In genomic region chr11:78401469-78401868, GRCm38 (mm10) we compare ENCODE assay signal across 19 mouse cellular contexts. TPM values are rescaled to one million over a fixed set of nuclear protein-coding genes. Genes with fewer than 3 reads are reported as not detected.
"Had no signal": no experiment of that assay in that cellular context is flagged by ENCODE, and none has a peak within 500 bp of the region (broad histone marks: within the 10 kb centered on the region; RNA-seq: fewer than 3 reads in every experiment).

No protein-coding gene starts in this region.

- ATAC-seq: hindbrain, embryonic 16.5 days; inflammation-experienced regulatory T-cells, adult 6 months; liver, postnatal 0 days; midbrain, embryonic 16.5 days had no signal

- H3K27me3 ChIP-seq: lung, embryonic 15.5 days had no signal

- H3K9me3 ChIP-seq: hindbrain, embryonic 12.5 days; limb, embryonic 12.5 days; liver, embryonic 13.5 days; lung, embryonic 15.5 days; midbrain, embryonic 12.5 days; neural tube, embryonic 13.5 days had no signal

- H3K36me3 ChIP-seq: hindbrain, embryonic 12.5 days; limb, embryonic 12.5 days; liver, embryonic 13.5 days; lung, embryonic 15.5 days; midbrain, embryonic 12.5 days; neural tube, embryonic 13.5 days had no signal

- H3K4me2 ChIP-seq: hindbrain, embryonic 12.5 days; limb, embryonic 12.5 days; liver, embryonic 13.5 days; lung, embryonic 15.5 days; midbrain, embryonic 12.5 days; neural tube, embryonic 13.5 days had no signal

- H3K4me1 ChIP-seq: liver, embryonic 13.5 days had no signal

- H3K9ac ChIP-seq: hindbrain, embryonic 12.5 days; limb, embryonic 12.5 days; liver, embryonic 13.5 days; lung, embryonic 15.5 days; midbrain, embryonic 12.5 days; neural tube, embryonic 13.5 days had no signal

- H3K4me3 ChIP-seq: hindbrain, embryonic 12.5 days; limb, embryonic 12.5 days; liver, embryonic 13.5 days; lung, embryonic 15.5 days; midbrain, embryonic 12.5 days; neural tube, embryonic 13.5 days had no signal

- DNase-seq: layer of hippocampus, postnatal 36 days; liver; liver, embryonic 13.5 days; liver, postnatal 0 days; lung, postnatal 14 days; right cerebral cortex, postnatal 14 days; thymus, adult 18-20 months; thymus, postnatal 25 days had no signal

- H3K27ac ChIP-seq: hindbrain, embryonic 12.5 days; limb, embryonic 12.5 days; liver, embryonic 13.5 days; lung, embryonic 15.5 days; midbrain, embryonic 12.5 days; neural tube, embryonic 13.5 days had no signal

RNA-seq across cellular contexts. Expression of gene Foxn1, which starts 15.1 kb away (rescaled TPM):
- total RNA-seq: layer of hippocampus, postnatal 36 days; left cerebral cortex, postnatal 36 days; megakaryocyte-erythroid progenitor cell, adult 5-6 weeks had no signal
- polyA plus RNA-seq: hindbrain, embryonic 12.5 days; hindbrain, embryonic 16.5 days; inflammation-experienced regulatory T-cells, adult 6 months; limb, embryonic 12.5 days; liver, embryonic 13.5 days; liver, postnatal 0 days; midbrain, embryonic 12.5 days; midbrain, embryonic 16.5 days; neural tube, embryonic 13.5 days had no signal

RNA-seq across cellular contexts. Expression of gene Slc13a2, which starts 20.5 kb away (rescaled TPM):
- total RNA-seq: layer of hippocampus, postnatal 36 days; left cerebral cortex, adult 8-10 months; left cerebral cortex, postnatal 36 days; megakaryocyte-erythroid progenitor cell, adult 5-6 weeks had no signal
- polyA plus RNA-seq: hindbrain, embryonic 12.5 days; hindbrain, embryonic 16.5 days; inflammation-experienced regulatory T-cells, adult 6 months; limb, embryonic 12.5 days; liver, embryonic 13.5 days; midbrain, embryonic 12.5 days; midbrain, embryonic 16.5 days; neural tube, embryonic 13.5 days had no signal
